In the genomic region with DNA sequence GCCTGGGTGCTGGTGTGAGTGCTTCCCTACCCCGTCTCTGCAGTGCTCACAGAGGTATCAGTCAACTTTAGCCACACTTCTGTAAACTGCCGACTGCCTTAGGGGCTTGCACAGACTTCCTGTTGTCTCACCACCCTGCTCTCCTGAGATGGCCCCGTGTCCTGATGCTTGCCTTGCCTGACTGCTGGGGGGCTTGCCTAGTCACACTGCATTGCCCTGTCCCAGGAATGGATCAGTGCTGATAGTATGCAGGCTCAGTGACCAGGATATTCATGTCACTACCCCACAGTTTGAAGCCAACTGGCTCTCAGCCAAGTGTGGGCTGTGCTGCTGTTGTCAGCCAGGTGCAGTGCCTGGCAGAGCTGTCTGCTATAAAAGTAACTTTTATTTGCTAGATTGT, we compare ENCODE assay signal across 10 mouse cellular contexts. TPM values are rescaled to one million over a fixed set of nuclear protein-coding genes. Genes with fewer than 3 reads are reported as not detected.
DNase-seq lines count a peak whose midpoint lies in the region; ATAC-seq lines count a peak whose summit lies in the region.
"Had no signal": no experiment of that assay in that cellular context is flagged by ENCODE, and none has a peak within 500 bp of the region (broad histone marks: within the 10 kb centered on the region; RNA-seq: fewer than 3 reads in every experiment).

No protein-coding gene starts in this region.

- peak; percentile 58 to 65 for DNase-seq in heart, adult 18-20 months
- DNase-seq in B cell, adult 2 months: peak; percentile 16 to 20
- peak; percentile 45 for DNase-seq in lung, postnatal 14 days
- DNase-seq in left cerebral cortex, adult 11 months (ENCODE audit: low spot score): no peak
- DNase-seq in urinary bladder, adult 18-20 months (ENCODE audit: low spot score in 2 of 2): no peak
- DNase-seq: cerebellum, adult 9-10 months had no signal

- no peaks in the 10 kb centered on the region for H3K9me3 ChIP-seq in heart, embryonic 12.5 days (replicated peaks)
- H3K9me3 ChIP-seq: hindbrain, embryonic 13.5 days had no signal

- no peak overlapping the region for H3K4me3 ChIP-seq in heart, embryonic 12.5 days
- H3K4me3 ChIP-seq: hindbrain, embryonic 13.5 days had no signal

- ATAC-seq in heart, embryonic 12.5 days (ENCODE audit: insufficient number of reproducible peaks, low FRiP score): no peak
- peak; percentile 87 for ATAC-seq in granulocyte monocyte progenitor cell, adult 5-6 weeks (replicated peaks; ENCODE audit: poor library complexity, severe bottlenecking)
- no peak for ATAC-seq in CD4-positive, CD25-positive, alpha-beta regulatory T cell, adult 4 months

- no peak overlapping the region for H3K9ac ChIP-seq in heart, embryonic 12.5 days

- H3K27ac ChIP-seq in heart, embryonic 12.5 days (ENCODE audit: poor library complexity, severe bottlenecking): no peak overlapping the region; the same call in 1 of the 2 replicates
- H3K27ac ChIP-seq: hindbrain, embryonic 13.5 days had no signal

- no peak overlapping the region for H3K4me2 ChIP-seq in heart, embryonic 12.5 days
- H3K4me2 ChIP-seq: hindbrain, embryonic 13.5 days had no signal

- H3K36me3 ChIP-seq in heart, embryonic 12.5 days: 0 out of 2 replicates have a peak, but pooled peaks cover 3% of the 10 kb centered on the region
- H3K36me3 ChIP-seq: hindbrain, embryonic 13.5 days had no signal

- H3K4me1 ChIP-seq in heart, embryonic 12.5 days (replicated peaks): peaks cover 69% of the 10 kb centered on the region

- no peaks in the 10 kb centered on the region for H3K27me3 ChIP-seq in heart, embryonic 12.5 days (replicated peaks)
- H3K27me3 ChIP-seq: hindbrain, embryonic 13.5 days had no signal

- WGBS in heart, embryonic 12.5 days: 26% methylated on average over 3 of the region's 3 CpGs

RNA-seq across cellular contexts. Expression of gene Ell, which starts 26.3 kb away (rescaled TPM):
- 10 to 100 TPM; 10.9 to 12.0 TPM for total RNA-seq in heart, adult 18-20 months (2021)
- 13.5 and 14.7 TPM in 2 replicates for polyA plus RNA-seq in heart, embryonic 12.5 days (2016; fragmentation: Nextera tagmentation; extraction: Ambion mirVana)
- total RNA-seq in granulocyte monocyte progenitor cell, adult 5-6 weeks (2014; fragmentation: Nextera tagmentation): 11.7 and 13.6 TPM in 2 replicates
- total RNA-seq in granulocyte monocyte progenitor cell, adult 5-6 weeks (2017): 5.5 and 5.7 TPM in 2 replicates
- 10 to 100 TPM; 41.4 to 50.4 TPM for polyA plus RNA-seq in CD4-positive, CD25-positive, alpha-beta regulatory T cell, adult 4 months (2017; shearing (Covaris generic))

RNA-seq across cellular contexts. Expression of gene Isyna1, which starts 28.6 kb away (rescaled TPM):
- total RNA-seq in heart, adult 18-20 months (2021): 10 to 100 TPM; 15.4 to 28.2 TPM
- 138 and 142 TPM in 2 replicates for polyA plus RNA-seq in heart, embryonic 12.5 days (2016; fragmentation: Nextera tagmentation; extraction: Ambion mirVana)
- total RNA-seq in granulocyte monocyte progenitor cell, adult 5-6 weeks (2014; fragmentation: Nextera tagmentation): 30.8 and 66.6 TPM in 2 replicates
- total RNA-seq in granulocyte monocyte progenitor cell, adult 5-6 weeks (2017): 35.2 and 38.6 TPM in 2 replicates
- polyA plus RNA-seq in CD4-positive, CD25-positive, alpha-beta regulatory T cell, adult 4 months (2017; shearing (Covaris generic)): 10 to 100 TPM; 26.0 to 58.7 TPM

RNA-seq across cellular contexts. Expression of gene Kxd1, which starts 37.8 kb away (rescaled TPM):
- total RNA-seq in heart, adult 18-20 months (2021): 100 to 1,000 TPM in 1 of 2 experiments, 10 to 100 TPM in 1; 92.4 to 107 TPM
- 64.2 and 65.7 TPM in 2 replicates for polyA plus RNA-seq in heart, embryonic 12.5 days (2016; fragmentation: Nextera tagmentation; extraction: Ambion mirVana)
- 83.7 and 84.5 TPM in 2 replicates for total RNA-seq in granulocyte monocyte progenitor cell, adult 5-6 weeks (2014; fragmentation: Nextera tagmentation)
- total RNA-seq in granulocyte monocyte progenitor cell, adult 5-6 weeks (2017): 68.7 and 74.4 TPM in 2 replicates
- 100 to 1,000 TPM; 146 to 173 TPM for polyA plus RNA-seq in CD4-positive, CD25-positive, alpha-beta regulatory T cell, adult 4 months (2017; shearing (Covaris generic))

RNA-seq across cellular contexts. Expression of gene Fkbp8, which starts 38.0 kb away (rescaled TPM):
- total RNA-seq in heart, adult 18-20 months (2021): 100 to 1,000 TPM; 120 to 129 TPM
- 227 and 231 TPM in 2 replicates for polyA plus RNA-seq in heart, embryonic 12.5 days (2016; fragmentation: Nextera tagmentation; extraction: Ambion mirVana)
- total RNA-seq in granulocyte monocyte progenitor cell, adult 5-6 weeks (2014; fragmentation: Nextera tagmentation): 113 and 149 TPM in 2 replicates
- 107 and 118 TPM in 2 replicates for total RNA-seq in granulocyte monocyte progenitor cell, adult 5-6 weeks (2017)
- polyA plus RNA-seq in CD4-positive, CD25-positive, alpha-beta regulatory T cell, adult 4 months (2017; shearing (Covaris generic)): 100 to 1,000 TPM; 117 to 159 TPM

RNA-seq across cellular contexts. Expression of gene Ssbp4, which starts 43.1 kb away (rescaled TPM):
- total RNA-seq in heart, adult 18-20 months (2021): 10 to 100 TPM; 29.9 to 35.7 TPM
- polyA plus RNA-seq in heart, embryonic 12.5 days (2016; fragmentation: Nextera tagmentation; extraction: Ambion mirVana): 76.0 and 78.6 TPM in 2 replicates
- 53.8 and 75.4 TPM in 2 replicates for total RNA-seq in granulocyte monocyte progenitor cell, adult 5-6 weeks (2014; fragmentation: Nextera tagmentation)
- 35.2 and 87.9 TPM in 2 replicates for total RNA-seq in granulocyte monocyte progenitor cell, adult 5-6 weeks (2017)
- polyA plus RNA-seq in CD4-positive, CD25-positive, alpha-beta regulatory T cell, adult 4 months (2017; shearing (Covaris generic)): 10 to 100 TPM in 1 of 2 experiments, 1 to 10 TPM in 1; 5.9 to 15.0 TPM

Comparison
In these comparisons a context has a peak if more than half of its experiments do, and no peak if none do; other contexts are left out.
1. DNase-seq: peak in heart, adult 18-20 months (2 of 2), B cell, adult 2 months (2 of 2) and lung, postnatal 14 days (single experiment); none in left cerebral cortex, adult 11 months (single experiment) and urinary bladder, adult 18-20 months (0 of 2).